Mouse (Mus musculus): ENCODE measurements at regions not wholly inside any gene's neighbourhood (a gene's known extent, or its start where the extent isn't known, plus 50 kb on each side); places are given as distances from the start of the nearest gene placed in this dataset.

DNA sequence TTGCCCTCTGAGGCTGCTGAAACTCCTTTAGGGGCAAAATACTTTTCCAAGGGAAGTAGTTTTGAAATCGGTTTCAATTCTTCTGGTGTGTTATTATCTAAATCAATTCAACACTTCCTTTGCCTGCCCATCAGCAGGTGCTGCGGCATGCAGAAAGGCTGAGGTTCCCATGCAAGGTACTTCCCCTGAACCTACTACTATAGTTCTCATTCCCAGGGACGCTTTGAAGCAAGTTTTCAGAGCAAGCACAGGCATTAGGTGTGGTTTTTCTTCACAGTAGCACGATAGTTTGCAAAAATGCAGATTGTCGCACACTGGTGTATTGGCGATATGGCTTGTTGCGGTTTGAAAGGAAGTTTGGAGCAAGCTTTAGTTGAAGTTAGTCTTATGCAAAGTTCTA lies 183.5 kb upstream of the Erbb4 start:
- Histone ChIP-seq H3K9ac (ENCODE audit: low read depth, low read length) (no peak overlapping the region), H3K9me3 (ENCODE audit: control insufficient read depth, low read length) (no peaks in the 10 kb centered on the region), H3K27me3 (ENCODE audit: control insufficient read depth, insufficient read depth, low read length) (no peaks in the 10 kb centered on the region), H3K4me2 (replicated peaks; ENCODE audit: low read depth, low read length) (no peak overlapping the region), H3K36me3 (ENCODE audit: control insufficient read depth, insufficient read depth, low read length) (no peaks in the 10 kb centered on the region), H3K27ac (ENCODE audit: low read depth, low read length) (no peak overlapping the region), H3K4me3 (ENCODE audit: low read depth, low read length) (no peak overlapping the region), H3K4me1 (replicated peaks; ENCODE audit: control insufficient read depth, insufficient read depth, low read length) (no peaks in the 10 kb centered on the region)
- ATAC-seq (ENCODE audit: low FRiP score), result no peak
- no peak for DNase-seq (ENCODE audit: low spot score)
- WGBS, result 87% methylated on average over 7 of the region's 7 CpGs

DNA sequence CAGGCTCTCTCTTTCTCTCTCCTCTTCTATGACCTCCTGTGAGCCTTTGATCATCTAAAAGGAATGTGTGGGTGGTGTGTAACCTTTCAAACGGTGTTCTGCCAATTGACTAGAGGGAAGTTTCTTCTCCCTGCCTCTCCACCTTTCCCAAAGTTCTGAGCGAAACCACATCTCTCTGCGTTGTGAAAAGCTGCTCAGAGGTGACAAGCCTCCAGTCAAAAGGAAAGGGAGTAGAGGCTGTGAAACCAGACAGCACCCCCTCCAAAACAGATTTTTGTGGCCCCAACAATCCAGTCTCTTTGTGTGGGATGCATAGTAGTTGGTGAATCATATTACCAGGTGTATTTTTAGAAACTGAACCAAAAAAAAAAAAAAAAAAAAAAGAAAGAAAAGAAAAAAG lies 178.5 kb upstream of the Erbb4 start:
- Histone ChIP-seq H3K4me1 (replicated peaks; ENCODE audit: control insufficient read depth, insufficient read depth, low read length) (no peaks in the 10 kb centered on the region), H3K9me3 (ENCODE audit: control insufficient read depth, low read length) (no peaks in the 10 kb centered on the region), H3K4me3 (ENCODE audit: low read depth, low read length) (no peak overlapping the region), H3K9ac (ENCODE audit: low read depth, low read length) (no peak overlapping the region), H3K27ac (ENCODE audit: low read depth, low read length) (no peak overlapping the region), H3K36me3 (ENCODE audit: control insufficient read depth, insufficient read depth, low read length) (no peaks in the 10 kb centered on the region), H3K27me3 (ENCODE audit: control insufficient read depth, insufficient read depth, low read length) (no peaks in the 10 kb centered on the region), H3K4me2 (replicated peaks; ENCODE audit: low read depth, low read length) (no peak overlapping the region)
- no peak for DNase-seq (ENCODE audit: low spot score)
- WGBS, result 41% methylated on average over 3 of the region's 3 CpGs
- no peak for ATAC-seq (ENCODE audit: low FRiP score)

DNA sequence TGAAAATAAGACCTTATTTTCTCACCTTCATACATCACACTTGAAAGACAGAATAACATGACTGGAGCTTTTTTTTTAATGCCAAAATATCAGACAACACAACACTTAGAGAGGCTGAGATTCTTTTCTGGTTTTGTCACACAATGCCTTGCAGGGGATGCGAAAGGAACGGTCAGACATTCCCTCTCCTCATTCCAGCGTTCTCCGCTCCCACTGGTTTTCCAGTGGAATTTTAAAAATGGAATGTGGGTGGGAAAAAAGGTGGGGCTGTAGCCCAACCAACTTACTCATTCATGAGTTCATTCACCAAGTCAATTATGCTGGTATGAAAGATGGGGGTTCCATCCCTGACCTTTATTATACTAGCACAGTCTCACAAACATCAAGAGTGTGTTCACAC lies 169.6 kb upstream of the Erbb4 start:
- Histone ChIP-seq H3K4me1 (replicated peaks; ENCODE audit: control insufficient read depth, insufficient read depth, low read length) (no peaks in the 10 kb centered on the region), H3K4me2 (replicated peaks; ENCODE audit: low read depth, low read length) (no peak overlapping the region), H3K9me3 (ENCODE audit: control insufficient read depth, low read length) (no peaks in the 10 kb centered on the region), H3K9ac (ENCODE audit: low read depth, low read length) (no peak overlapping the region), H3K27me3 (ENCODE audit: control insufficient read depth, insufficient read depth, low read length) (no peaks in the 10 kb centered on the region), H3K4me3 (ENCODE audit: low read depth, low read length) (no peak overlapping the region), H3K27ac (ENCODE audit: low read depth, low read length) (no peak overlapping the region), H3K36me3 (ENCODE audit: control insufficient read depth, insufficient read depth, low read length) (no peaks in the 10 kb centered on the region)
- no peak for ATAC-seq (ENCODE audit: low FRiP score)
- DNase-seq (ENCODE audit: low spot score), result no peak
- 77% methylated on average over 4 of the region's 4 CpGs for WGBS

DNA sequence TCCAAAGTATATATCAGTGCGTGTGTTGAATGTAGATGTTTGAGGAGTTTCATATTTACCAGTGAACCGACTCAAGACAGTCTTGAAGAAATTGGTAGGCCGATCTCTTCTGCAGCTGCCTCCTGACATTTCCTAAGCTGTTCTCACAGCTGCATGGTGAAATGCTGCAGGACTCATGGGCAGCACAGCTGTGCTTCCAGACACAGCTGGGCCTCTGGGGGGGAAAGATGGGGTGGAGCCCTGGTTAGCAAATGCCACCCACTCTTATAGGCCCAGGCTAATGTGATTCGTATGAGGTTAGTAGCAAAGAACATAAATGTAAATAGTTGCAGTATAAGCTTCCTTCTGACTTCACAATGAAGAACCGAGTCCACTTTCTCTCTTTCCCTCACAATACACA lies 139.8 kb upstream of the Erbb4 start:
- no peak overlapping the region for H3K27ac ChIP-seq (ENCODE audit: low read depth, low read length)
- 88% methylated on average over 5 of the region's 5 CpGs for WGBS

DNA sequence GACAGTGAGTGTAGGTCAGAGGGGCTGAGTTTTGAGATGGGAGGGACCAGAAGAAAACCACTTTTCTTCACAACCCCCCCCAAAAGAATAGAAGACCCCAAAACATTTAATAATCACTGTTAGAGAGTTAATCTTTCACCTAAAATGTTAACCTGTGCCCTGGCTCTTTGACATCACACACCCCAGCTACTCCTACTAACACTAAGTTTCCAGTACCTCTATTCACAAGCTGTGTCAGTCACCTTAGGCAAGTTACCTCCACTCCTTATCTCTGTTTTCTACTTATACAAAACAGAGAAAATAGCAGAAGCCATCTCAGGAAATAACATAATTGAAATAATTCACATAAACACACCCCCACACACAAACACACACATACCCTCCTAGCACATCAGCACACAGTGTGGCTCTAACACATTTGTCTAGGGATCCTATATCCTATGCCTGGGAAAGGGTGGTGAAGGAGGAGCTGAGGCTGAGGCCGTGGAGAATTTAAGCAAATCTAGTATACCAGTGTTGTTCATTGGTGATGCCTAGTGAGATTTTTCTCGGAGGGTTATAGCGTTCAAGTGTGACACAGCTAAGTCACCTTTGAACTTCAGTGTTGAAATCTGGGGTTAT lies 134.5 kb upstream of the Erbb4 start:
- Histone ChIP-seq H3K27me3 (ENCODE audit: control insufficient read depth, insufficient read depth, low read length) (no peaks in the 10 kb centered on the region), H3K36me3 (ENCODE audit: control insufficient read depth, insufficient read depth, low read length) (no peaks in the 10 kb centered on the region), H3K4me2 (replicated peaks; ENCODE audit: low read depth, low read length) (no peak overlapping the region), H3K4me3 (ENCODE audit: low read depth, low read length) (no peak overlapping the region), H3K9ac (ENCODE audit: low read depth, low read length) (no peak overlapping the region), H3K4me1 (replicated peaks; ENCODE audit: control insufficient read depth, insufficient read depth, low read length) (no peaks in the 10 kb centered on the region), H3K27ac (ENCODE audit: low read depth, low read length) (no peak overlapping the region), H3K9me3 (ENCODE audit: control insufficient read depth, low read length) (no peaks in the 10 kb centered on the region)
- whole genome bisulfite sequencing, result 88% methylated on average over 3 of the region's 3 CpGs
- no peak for DNase-seq (ENCODE audit: low spot score)
- peak; percentile 56; the same call in 1 of the 2 replicates for ATAC-seq (ENCODE audit: low FRiP score)

More for the DNA sequence above, 139.8 kb upstream of the Erbb4 start:
- H3K9ac ChIP-seq (ENCODE audit: low read depth, low read length), result no peak overlapping the region
- no peaks in the 10 kb centered on the region for H3K36me3 ChIP-seq (ENCODE audit: control insufficient read depth, insufficient read depth, low read length)
- H3K27me3 ChIP-seq (ENCODE audit: control insufficient read depth, insufficient read depth, low read length), result no peaks in the 10 kb centered on the region
- H3K4me3 ChIP-seq (ENCODE audit: low read depth, low read length), result no peak overlapping the region
- DNase-seq (ENCODE audit: low spot score) (no peak), ATAC-seq (ENCODE audit: low FRiP score) (no peak)
- H3K4me2 ChIP-seq (replicated peaks; ENCODE audit: low read depth, low read length), result no peak overlapping the region
- H3K4me1 ChIP-seq (replicated peaks; ENCODE audit: control insufficient read depth, insufficient read depth, low read length), result no peaks in the 10 kb centered on the region
- H3K9me3 ChIP-seq (ENCODE audit: control insufficient read depth, low read length), result no peaks in the 10 kb centered on the region

- ATAC-seq (ENCODE audit: low FRiP score), result peak; percentile 92
- 23% methylated on average over 11 of the region's 11 CpGs for WGBS
- H3K27ac ChIP-seq (ENCODE audit: low read depth, low read length), result no peak overlapping the region
These were observed 133.8 kb upstream of the Erbb4 start for GRCm38 (mm10) chr1:69241502-69242214.

GRCm38 (mm10) chr1:69227864-69228263 lies 120.0 kb upstream of the Erbb4 start:
- no peak overlapping the region for H3K9ac ChIP-seq (ENCODE audit: low read depth, low read length)
- no peaks in the 10 kb centered on the region for H3K9me3 ChIP-seq (ENCODE audit: control insufficient read depth, low read length)
- DNase-seq (ENCODE audit: low spot score) (no peak), ATAC-seq (ENCODE audit: low FRiP score) (no peak)
- H3K4me3 ChIP-seq (ENCODE audit: low read depth, low read length), result no peak overlapping the region
- no peaks in the 10 kb centered on the region for H3K4me1 ChIP-seq (replicated peaks; ENCODE audit: control insufficient read depth, insufficient read depth, low read length)
- H3K27ac ChIP-seq (ENCODE audit: low read depth, low read length), result no peak overlapping the region
- H3K4me2 ChIP-seq (replicated peaks; ENCODE audit: low read depth, low read length), result no peak overlapping the region
- no peaks in the 10 kb centered on the region for H3K36me3 ChIP-seq (ENCODE audit: control insufficient read depth, insufficient read depth, low read length)
- no peaks in the 10 kb centered on the region for H3K27me3 ChIP-seq (ENCODE audit: control insufficient read depth, insufficient read depth, low read length)

More at GRCm38 (mm10) chr1:69241502-69242214, 133.8 kb upstream of the Erbb4 start:
- Histone ChIP-seq H3K4me2 (replicated peaks; ENCODE audit: low read depth, low read length) (no peak overlapping the region; the same call in 1 of the 2 replicates), H3K4me3 (ENCODE audit: low read depth, low read length) (no peak overlapping the region), H3K9ac (ENCODE audit: low read depth, low read length) (no peak overlapping the region), H3K4me1 (replicated peaks; ENCODE audit: control insufficient read depth, insufficient read depth, low read length) (no peaks in the 10 kb centered on the region), H3K9me3 (ENCODE audit: control insufficient read depth, low read length) (no peaks in the 10 kb centered on the region), H3K27me3 (ENCODE audit: control insufficient read depth, insufficient read depth, low read length) (no peaks in the 10 kb centered on the region), H3K36me3 (ENCODE audit: control insufficient read depth, insufficient read depth, low read length) (no peaks in the 10 kb centered on the region)
- peak; percentile 83 for DNase-seq (ENCODE audit: low spot score)

GRCm38 (mm10) chr1:69212896-69213500 lies 105.1 kb upstream of the Erbb4 start:
- WGBS, result 97% methylated on average over 1 of the region's 1 CpGs
- DNase-seq (ENCODE audit: low spot score), result no peak
- no peak for ATAC-seq (ENCODE audit: low FRiP score)
- no peak overlapping the region for H3K27ac ChIP-seq (ENCODE audit: low read depth, low read length)
- no peaks in the 10 kb centered on the region for H3K36me3 ChIP-seq (ENCODE audit: control insufficient read depth, insufficient read depth, low read length)
- no peak overlapping the region for H3K4me2 ChIP-seq (replicated peaks; ENCODE audit: low read depth, low read length)
- H3K9ac ChIP-seq (ENCODE audit: low read depth, low read length), result no peak overlapping the region
- H3K9me3 ChIP-seq (ENCODE audit: control insufficient read depth, low read length), result no peaks in the 10 kb centered on the region
- no peak overlapping the region for H3K4me3 ChIP-seq (ENCODE audit: low read depth, low read length)
- H3K4me1 ChIP-seq (replicated peaks; ENCODE audit: control insufficient read depth, insufficient read depth, low read length), result no peaks in the 10 kb centered on the region
- H3K27me3 ChIP-seq (ENCODE audit: control insufficient read depth, insufficient read depth, low read length), result no peaks in the 10 kb centered on the region

DNA sequence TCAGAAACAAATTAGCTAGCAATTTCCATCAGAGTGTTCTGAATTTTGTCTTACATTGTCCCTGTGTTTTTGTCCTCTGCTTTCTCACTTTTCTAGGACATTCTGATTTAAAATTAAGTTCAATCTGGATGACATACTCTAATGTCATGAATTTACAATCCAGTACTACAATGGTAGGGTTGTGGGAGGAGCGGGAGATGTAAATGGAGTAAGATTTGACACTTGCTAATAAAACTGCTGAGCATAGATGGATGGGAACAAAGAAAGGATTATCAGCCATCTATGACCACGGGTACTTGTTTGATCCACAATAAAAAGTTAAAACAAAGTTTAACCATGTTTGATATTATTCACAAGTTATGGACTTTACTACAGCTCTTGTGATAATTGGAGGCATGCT lies 94.9 kb upstream of the Erbb4 start:
- no peak overlapping the region for H3K9ac ChIP-seq (ENCODE audit: low read depth, low read length)
- H3K4me3 ChIP-seq (ENCODE audit: low read depth, low read length), result no peak overlapping the region
- H3K27ac ChIP-seq (ENCODE audit: low read depth, low read length), result no peak overlapping the region
- H3K27me3 ChIP-seq (ENCODE audit: control insufficient read depth, insufficient read depth, low read length), result no peaks in the 10 kb centered on the region
- DNase-seq (ENCODE audit: low spot score), result no peak
- no peak for ATAC-seq (ENCODE audit: low FRiP score)
- WGBS, result 82% methylated on average over 2 of the region's 2 CpGs
- H3K4me2 ChIP-seq (replicated peaks; ENCODE audit: low read depth, low read length), result no peak overlapping the region
- H3K36me3 ChIP-seq (ENCODE audit: control insufficient read depth, insufficient read depth, low read length), result no peaks in the 10 kb centered on the region
- H3K9me3 ChIP-seq (ENCODE audit: control insufficient read depth, low read length), result no peaks in the 10 kb centered on the region
- H3K4me1 ChIP-seq (replicated peaks; ENCODE audit: control insufficient read depth, insufficient read depth, low read length), result no peaks in the 10 kb centered on the region

All from hindbrain, embryonic 11.5 days (tissue).